Mouse (Mus musculus) neural tube, embryonic 14.5 days (tissue): ENCODE measurements at regions not wholly inside any gene's neighbourhood (a gene's known extent, or its start where the extent isn't known, plus 50 kb on each side); places are given as distances from the start of the nearest gene placed in this dataset.
"Not testable (repeated sequence)": the region's sequence is repeated elsewhere in the genome, so short reads cannot be mapped to it uniquely, and the experiment has no call there.

ENCODE experiments used
- ATAC-seq: fragments of 200-750 bp; cut with Nextera tagmentation; 2 replicates; pipeline ENCODE4 v1.8.0; 2017; ENCODE audit warnings: low read depth, mild to moderate bottlenecking, moderate TSS enrichment, moderate library complexity
- H3K27ac ChIP-seq: fragments of 300-500 bp; sonication (generic); 2 replicates; pipeline ENCODE4 v1.5.1; 2014; ENCODE audit warnings: low read depth, mild to moderate bottlenecking, control low read depth, low read length, moderate library complexity, mixed read lengths
- H3K27me3 ChIP-seq: fragments of 300-500 bp; sonication (generic); 2 replicates; pipeline ENCODE4 v1.6.1; 2014; ENCODE audit warnings: low read length; ENCODE audit not compliant: control insufficient read depth, insufficient read depth
- H3K36me3 ChIP-seq: fragments of 300-500 bp; sonication (generic); 2 replicates; pipeline ENCODE4 v1.6.1; 2014; ENCODE audit warnings: low read length, mixed read lengths; ENCODE audit not compliant: control insufficient read depth, insufficient read depth
- H3K4me1 ChIP-seq: fragments of 300-500 bp; sonication (generic); 2 replicates; pipeline ENCODE4 v1.6.1; 2014; ENCODE audit warnings: low read length; ENCODE audit not compliant: control insufficient read depth, insufficient read depth
- H3K4me2 ChIP-seq: fragments of 300-500 bp; sonication (generic); 2 replicates; pipeline ENCODE4 v1.6.1; 2014; ENCODE audit warnings: mild to moderate bottlenecking, low read depth, low read length, control low read depth
- H3K4me3 ChIP-seq: fragments of 300-500 bp; sonication (generic); 2 replicates; pipeline ENCODE4 v1.5.1; 2014; ENCODE audit warnings: low read depth, low read length, control low read depth, mixed read lengths
- H3K9ac ChIP-seq: fragments of 300-500 bp; sonication (generic); replicated peaks from 2 replicates; pipeline ENCODE4 v1.6.1; 2014; ENCODE audit warnings: low read depth, mild to moderate bottlenecking, control low read depth, low read length, mixed read lengths
- H3K9me3 ChIP-seq: fragments of 300-500 bp; sonication (generic); 2 replicates; pipeline ENCODE4 v1.6.1; 2016; ENCODE audit warnings: low read length; ENCODE audit not compliant: control insufficient read depth
- WGBS: fragments of 180-500 bp; shearing (Covaris S2); extraction: QIAGEN DNeasy Blood & Tissue Kit; methylation state at CpG from one replicate; pipeline ENCODE4 v1.1.7; 2014; 5-methylcytosine and 5-hydroxymethylcytosine counted together

DNA sequence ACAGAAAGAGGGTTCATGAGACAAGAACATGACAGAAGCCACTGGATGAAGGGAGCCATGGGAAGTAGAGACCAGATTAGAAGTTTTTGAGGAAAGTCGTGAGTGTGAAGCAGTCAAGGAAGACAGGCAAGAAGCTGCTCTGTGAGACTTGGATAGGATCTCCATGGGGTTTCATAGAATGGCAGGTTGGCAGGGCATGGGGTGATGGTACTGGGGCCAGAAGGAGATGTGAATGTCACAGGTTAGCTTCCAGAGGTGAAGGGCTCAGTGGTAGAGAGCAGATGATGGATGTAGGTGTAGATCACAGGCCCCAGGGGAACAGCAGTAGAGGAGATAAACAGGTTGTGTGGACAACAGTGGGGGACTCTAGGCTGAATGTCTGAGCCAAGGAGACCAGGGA lies 123.4 kb downstream of the Dll1 start:
- Histone ChIP-seq H3K4me1 (no peaks in the 10 kb centered on the region; the same call in 1 of the 2 replicates), H3K27ac (no peak overlapping the region), H3K4me2 (no peak overlapping the region), H3K9me3 (no peaks in the 10 kb centered on the region), H3K9ac (no peak overlapping the region), H3K27me3 (no peaks in the 10 kb centered on the region), H3K4me3 (no peak overlapping the region), H3K36me3 (no peaks in the 10 kb centered on the region)
- ATAC-seq = no peak
- 94% methylated on average over 1 of the region's 1 CpGs for WGBS

GRCm38 (mm10) chr17:15252187-15252586 lies 124.5 kb downstream of the Dll1 start:
- 76% methylated on average over 2 of the region's 2 CpGs for WGBS
- ATAC-seq = no peak
- Histone ChIP-seq H3K4me1 (peaks cover 6% of the 10 kb centered on the region), H3K9ac (no peak overlapping the region), H3K4me2 (no peak overlapping the region), H3K9me3 (no peaks in the 10 kb centered on the region), H3K4me3 (no peak overlapping the region), H3K36me3 (no peaks in the 10 kb centered on the region), H3K27me3 (no peaks in the 10 kb centered on the region), H3K27ac (no peak overlapping the region)

DNA sequence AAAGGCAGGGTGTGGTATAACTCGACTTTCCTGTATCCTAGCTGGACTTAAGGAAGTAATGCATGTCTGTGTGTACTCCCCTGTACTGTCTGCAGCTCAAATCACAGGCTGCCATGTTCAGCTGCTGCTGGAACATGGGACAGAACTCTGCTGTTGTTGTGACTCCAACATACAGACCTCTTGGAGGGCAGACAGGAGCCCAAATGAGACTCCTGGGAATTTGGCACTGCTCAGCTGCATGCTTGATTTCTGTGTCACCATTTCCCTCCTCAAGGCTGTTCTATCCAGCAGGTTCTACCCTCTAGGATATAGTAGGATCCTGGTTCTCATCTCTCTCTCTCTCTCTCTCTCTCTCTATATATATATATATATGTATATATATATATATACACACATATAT lies 125.0 kb downstream of the Dll1 start:
- Histone ChIP-seq H3K9me3 (no peaks in the 10 kb centered on the region), H3K4me1 (peaks cover 6% of the 10 kb centered on the region), H3K4me2 (no peak overlapping the region), H3K9ac (no peak overlapping the region), H3K27ac (no peak overlapping the region), H3K27me3 (no peaks in the 10 kb centered on the region), H3K4me3 (no peak overlapping the region), H3K36me3 (no peaks in the 10 kb centered on the region)
- 82% methylated on average over 1 of the region's 1 CpGs for WGBS
- ATAC-seq = no peak

DNA sequence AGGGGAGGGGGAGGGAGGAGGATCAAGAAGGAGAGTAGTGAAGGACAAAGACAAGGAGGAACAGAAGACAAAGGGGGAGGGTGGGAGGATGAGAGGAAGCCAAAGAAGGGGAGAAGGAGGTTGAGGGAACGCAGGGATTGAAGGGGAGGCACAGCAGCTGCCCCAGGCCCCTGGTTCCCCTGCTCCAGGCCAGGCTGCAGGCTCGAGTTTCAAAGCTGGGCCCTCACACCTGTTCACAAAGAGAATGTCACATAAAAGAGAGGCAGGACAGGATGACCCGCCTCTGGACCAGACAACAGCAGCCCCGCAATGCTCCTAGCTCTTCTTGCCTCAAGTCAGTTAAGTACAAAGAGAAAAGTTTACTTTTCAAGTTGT lies 128.3 kb downstream of the Dll1 start:
- Histone ChIP-seq H3K27ac (no peak overlapping the region), H3K4me1 (peaks cover 6% of the 10 kb centered on the region)
- 8% methylated on average over 4 of the region's 4 CpGs for WGBS

DNA sequence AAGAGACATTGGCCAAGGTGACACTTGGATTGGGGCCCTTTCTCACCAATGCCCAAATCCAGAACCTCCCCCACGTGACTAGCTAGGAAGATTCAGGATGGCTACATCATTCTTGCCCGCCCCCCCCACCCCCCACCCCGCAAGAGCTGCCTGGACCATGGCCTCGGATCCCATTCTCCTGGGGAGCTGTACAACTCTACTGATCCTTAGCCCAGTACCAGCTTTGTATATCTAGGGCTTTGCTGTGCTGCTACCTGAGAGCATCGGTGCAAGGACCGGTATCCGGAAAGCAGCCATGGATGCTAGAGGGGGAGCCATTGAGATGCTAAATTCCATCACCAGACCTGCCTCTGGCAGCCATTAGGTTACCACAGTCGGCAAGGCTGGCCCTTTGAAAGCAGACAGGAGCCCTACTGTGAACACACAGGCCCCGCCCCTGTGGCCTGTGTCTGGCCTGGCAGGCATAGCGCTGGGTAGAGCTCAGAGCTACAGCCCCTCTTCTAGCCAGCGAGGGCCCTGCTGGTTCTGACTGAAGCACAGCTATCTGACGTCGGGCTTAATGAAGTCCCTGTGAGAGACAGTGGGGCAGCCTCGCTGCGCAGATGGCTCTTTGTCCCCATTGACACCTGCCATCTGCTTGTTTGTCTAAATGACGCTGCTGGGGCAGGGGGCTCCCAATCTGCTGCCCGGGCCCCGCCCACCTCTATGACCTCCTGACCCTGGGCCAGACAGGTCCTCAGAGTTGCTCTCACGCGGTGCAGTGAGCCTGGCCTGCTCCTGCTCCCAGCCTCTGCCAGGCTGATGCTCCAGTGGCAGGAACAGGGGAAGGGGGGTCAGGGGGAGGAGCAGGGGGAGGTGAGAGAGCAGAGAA lies 128.9 kb downstream of the Dll1 start:
- Histone ChIP-seq H3K27ac (peak overlapping the region; percentile 62; the same call in 1 of the 2 replicates), H3K4me2 (peak overlapping the region; percentile 26; the same call in 1 of the 2 replicates), H3K9me3 (no peaks in the 10 kb centered on the region), H3K27me3 (no peaks in the 10 kb centered on the region), H3K36me3 (no peaks in the 10 kb centered on the region), H3K4me3 (no peak overlapping the region), H3K4me1 (peaks cover 6% of the 10 kb centered on the region), H3K9ac (peak overlapping the region; percentile 22; the same call in 1 of the 2 replicates)
- peak; percentile 94 for ATAC-seq
- 4% methylated on average over 20 of the region's 20 CpGs for WGBS

More for the DNA sequence above, 128.3 kb downstream of the Dll1 start:
- no peaks in the 10 kb centered on the region for H3K36me3 ChIP-seq
- no peak for ATAC-seq
- H3K27me3 ChIP-seq = no peaks in the 10 kb centered on the region
- no peaks in the 10 kb centered on the region for H3K9me3 ChIP-seq
- no peak overlapping the region for H3K4me3 ChIP-seq
- no peak overlapping the region for H3K9ac ChIP-seq
- H3K4me2 ChIP-seq = no peak overlapping the region

DNA sequence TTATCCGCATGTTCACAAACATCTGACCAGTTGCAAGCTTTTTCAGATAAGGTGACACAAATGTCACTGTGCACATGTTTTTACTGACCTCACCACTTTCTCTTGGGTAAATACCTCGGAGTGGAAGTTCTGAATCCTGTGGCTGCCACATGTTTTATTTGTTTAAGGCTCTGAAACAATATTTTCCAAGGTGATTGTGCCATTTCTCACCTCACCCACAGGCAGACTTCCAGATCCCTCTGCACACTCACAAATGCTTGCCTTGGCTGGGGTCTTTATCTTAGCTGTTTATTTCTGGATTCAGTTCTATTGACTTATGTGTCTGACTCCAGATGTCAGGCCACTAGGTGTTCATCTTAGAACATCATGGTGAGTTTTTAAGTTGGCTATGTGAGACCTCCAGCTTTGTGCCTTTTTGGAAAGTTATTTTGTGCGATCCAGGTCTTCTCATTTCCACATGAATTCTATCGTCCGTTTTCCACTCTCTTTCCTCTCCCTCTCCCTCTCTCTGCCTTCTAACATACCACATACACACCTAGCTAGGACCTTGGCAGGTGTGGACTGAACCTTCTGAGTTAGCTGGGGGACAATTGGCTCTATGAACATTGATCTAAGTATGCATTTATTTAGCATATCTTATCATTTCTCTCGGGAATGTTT lies 133.6 kb downstream of the Dll1 start:
- Histone ChIP-seq H3K9me3 (no peaks in the 10 kb centered on the region), H3K4me1 (peaks cover 4% of the 10 kb centered on the region), H3K4me2 (no peak overlapping the region), H3K27ac (no peak overlapping the region), H3K9ac (no peak overlapping the region), H3K36me3 (no peaks in the 10 kb centered on the region), H3K27me3 (no peaks in the 10 kb centered on the region), H3K4me3 (no peak overlapping the region)
- WGBS = 82% methylated on average over 6 of the region's 6 CpGs
- no peak for ATAC-seq

DNA sequence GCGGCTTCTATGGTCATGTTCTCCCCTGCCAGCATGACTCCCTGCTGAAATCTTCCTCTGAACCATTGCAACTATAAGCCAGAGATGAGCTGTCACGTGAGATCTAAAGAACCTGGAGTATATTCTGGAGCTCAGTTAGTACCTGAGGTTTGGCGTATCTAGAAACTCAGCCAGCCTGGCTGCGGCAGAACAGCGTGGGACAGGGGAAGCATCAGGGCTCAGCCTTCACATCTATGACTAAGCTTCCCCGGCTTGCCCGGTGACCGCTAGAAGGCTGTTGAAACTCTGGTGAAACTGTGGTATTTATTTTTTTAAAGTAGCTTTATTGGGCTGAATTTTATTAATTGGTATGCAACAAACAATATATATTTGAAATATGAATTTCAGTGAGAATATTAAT lies 134.3 kb downstream of the Dll1 start:
- H3K9ac ChIP-seq = no peak overlapping the region
- no peak overlapping the region for H3K4me2 ChIP-seq
- no peaks in the 10 kb centered on the region for H3K4me1 ChIP-seq
- 84% methylated on average over 8 of the region's 8 CpGs for WGBS
- no peaks in the 10 kb centered on the region for H3K36me3 ChIP-seq
- H3K9me3 ChIP-seq = no peaks in the 10 kb centered on the region
- H3K27me3 ChIP-seq = no peaks in the 10 kb centered on the region
- no peak overlapping the region for H3K27ac ChIP-seq
- no peak for ATAC-seq
- no peak overlapping the region for H3K4me3 ChIP-seq

DNA sequence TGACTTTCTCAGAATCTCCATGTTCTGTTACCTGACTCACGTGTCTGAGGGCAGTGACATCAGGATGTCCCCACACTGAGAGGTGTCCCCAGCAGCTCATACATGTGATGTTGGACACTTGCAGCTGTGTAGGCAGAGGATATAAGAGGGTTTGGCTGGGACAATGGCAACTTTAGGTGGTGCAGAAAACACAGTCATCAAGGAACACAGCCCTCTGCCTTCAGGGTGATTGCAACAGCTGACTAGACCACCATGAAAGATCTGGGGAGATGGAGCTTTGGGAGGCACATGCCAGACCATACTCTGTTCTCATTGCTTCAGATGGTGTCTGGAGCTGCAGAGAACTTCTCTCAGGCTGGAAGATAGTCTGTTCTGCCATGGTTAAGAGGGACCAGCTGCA lies 135.2 kb downstream of the Dll1 start:
- Histone ChIP-seq H3K36me3 (no peaks in the 10 kb centered on the region), H3K27me3 (no peaks in the 10 kb centered on the region), H3K4me1 (no peaks in the 10 kb centered on the region), H3K9ac (no peak overlapping the region), H3K9me3 (no peaks in the 10 kb centered on the region), H3K27ac (no peak overlapping the region), H3K4me2 (no peak overlapping the region), H3K4me3 (no peak overlapping the region)
- no peak for ATAC-seq
- 90% methylated on average over 1 of the region's 1 CpGs for WGBS

DNA sequence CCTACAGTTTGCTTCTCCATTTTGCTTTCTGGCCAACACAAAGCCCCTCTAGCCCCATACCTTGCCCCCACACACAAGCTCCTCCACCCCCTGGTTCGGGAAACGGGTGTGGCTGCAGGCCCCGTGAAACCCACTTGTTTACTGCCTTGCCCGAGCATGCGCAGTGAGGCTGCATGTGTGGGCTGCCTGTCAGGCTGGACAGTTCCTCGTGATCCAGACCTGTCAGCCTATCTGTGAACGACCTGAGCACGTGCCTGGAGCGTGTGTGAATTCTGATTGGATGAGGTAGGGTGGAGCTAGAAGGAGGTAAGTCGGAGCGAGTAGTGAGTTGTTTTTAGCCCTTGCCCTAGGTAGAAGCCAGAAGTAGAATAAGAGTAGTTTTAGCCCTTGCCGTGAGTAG lies 136.0 kb downstream of the Dll1 start:
- 85% methylated on average over 12 of the region's 12 CpGs for whole genome bisulfite sequencing
- not testable (repeated sequence) for H3K27me3 ChIP-seq, H3K4me2 ChIP-seq, ATAC-seq, H3K27ac ChIP-seq, H3K9me3 ChIP-seq, H3K4me1 ChIP-seq, H3K36me3 ChIP-seq, H3K9ac ChIP-seq, H3K4me3 ChIP-seq
